9 mouse cellular contexts compared by ENCODE assay signal in the genomic region with DNA sequence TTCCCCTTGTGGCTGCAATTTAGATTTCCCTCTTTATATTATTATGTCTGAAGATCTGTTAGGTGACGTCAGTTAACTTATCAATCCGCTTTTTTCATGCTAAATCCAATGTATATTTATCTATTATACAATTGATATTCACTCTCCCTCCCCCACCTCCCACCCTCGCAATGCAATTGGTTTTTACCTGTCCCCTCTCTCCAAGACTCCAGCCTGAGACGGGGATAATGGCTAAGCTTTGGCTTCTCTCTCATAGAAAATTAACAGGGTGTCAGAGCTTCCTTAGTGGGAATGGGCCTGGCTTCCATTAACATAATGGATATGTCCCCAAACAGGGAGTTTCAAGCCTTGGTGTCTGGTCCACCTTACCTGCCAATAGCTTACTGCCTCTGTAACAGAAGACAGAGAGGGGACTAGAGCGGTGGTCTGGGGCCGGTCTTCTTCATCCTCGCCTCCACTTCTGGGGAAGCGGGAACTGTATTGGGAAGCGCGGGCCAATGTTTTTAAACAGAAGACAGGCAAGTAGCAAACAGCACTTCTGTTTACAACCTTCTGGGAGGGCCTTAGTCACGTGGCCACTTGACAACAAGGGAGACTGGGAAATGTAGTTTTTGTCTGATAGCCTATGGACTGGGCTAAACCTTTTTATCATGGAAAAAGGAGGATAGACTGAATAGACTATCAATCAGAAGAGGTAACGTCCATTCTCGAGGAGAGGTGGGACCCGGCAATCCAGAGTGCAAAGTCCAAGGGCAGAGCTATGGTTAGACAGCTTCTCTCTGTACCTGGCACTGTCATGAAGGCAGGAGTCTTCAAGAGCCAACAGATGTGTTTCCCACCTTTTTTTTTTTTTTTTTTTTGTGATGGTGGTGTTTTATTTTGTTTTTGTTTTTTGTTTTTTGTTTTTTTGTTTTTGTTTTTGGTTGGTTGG.
DNase-seq lines count a peak whose midpoint lies in the region; ATAC-seq and TF ChIP-seq lines count a peak whose summit lies in the region.
"Had no signal": no experiment of that assay in that cellular context is flagged by ENCODE, and none has a peak within 500 bp of the region (broad histone marks: within the 10 kb centered on the region; RNA-seq: fewer than 3 reads in every experiment).

No protein-coding gene starts in this region.

- H3K4me2 ChIP-seq in heart, embryonic 11.5 days: peak overlapping the region; percentile 59
- H3K4me2 ChIP-seq in liver, embryonic 14.5 days (ENCODE audit: low read depth): peak overlapping the region; percentile 52
- H3K4me2 ChIP-seq in neural tube, embryonic 14.5 days (ENCODE audit: low read depth, low read length): peak overlapping the region; percentile 56

- no peak for TF ChIP-seq EP300 in liver, embryonic 14.5 days (IDR thresholded peaks at IDR 0.05; ENCODE audit: low read depth)

- peak overlapping the region; percentile 59 for H3K9ac ChIP-seq in heart, embryonic 11.5 days (ENCODE audit: low read depth, low read length)
- peak overlapping the region; percentile 54 for H3K9ac ChIP-seq in liver, embryonic 14.5 days (replicated peaks)
- peak overlapping the region; percentile 43 for H3K9ac ChIP-seq in neural tube, embryonic 14.5 days (replicated peaks; ENCODE audit: low read depth, low read length)

- peak; percentile 76; the same call in 1 of the 2 replicates for ATAC-seq in heart, embryonic 11.5 days (replicated peaks; ENCODE audit: insufficient number of reproducible peaks, low FRiP score, low TSS enrichment)
- peak; percentile 67; the same call in 1 of the 2 replicates for ATAC-seq in liver, embryonic 14.5 days (ENCODE audit: insufficient read depth)
- peak; percentile 93 for ATAC-seq in neural tube, embryonic 14.5 days (ENCODE audit: low read depth)

- no peak overlapping the region for H3K27ac ChIP-seq in heart, embryonic 11.5 days (ENCODE audit: low read depth, low read length)
- H3K27ac ChIP-seq in liver, embryonic 14.5 days: no peak overlapping the region
- no peak overlapping the region for H3K27ac ChIP-seq in neural tube, embryonic 14.5 days (ENCODE audit: low read depth, low read length)
- H3K27ac ChIP-seq: macrophage had no signal

- no peak for TF ChIP-seq CTCF in liver, embryonic 14.5 days (IDR thresholded peaks at IDR 0.05; ENCODE audit: low read depth)

- DNase-seq in heart, adult 18-20 months: peak; percentile 54 to 68
- no peak for DNase-seq in heart, postnatal 4 days
- DNase-seq in cerebellum, postnatal 36 days: peak; percentile 43 to 46
- DNase-seq in kidney, postnatal 10 days: peak; percentile 62
- DNase-seq in liver, embryonic 14.5 days (ENCODE audit: low read depth in 3 of 3, low spot score in 3 of 3): no peak
- no peak for DNase-seq in urinary bladder, postnatal 4 days (ENCODE audit: low spot score in 2 of 2)

- H3K27me3 ChIP-seq in heart, embryonic 11.5 days (ENCODE audit: control insufficient read depth, insufficient read depth, low read length): no peaks in the 10 kb centered on the region
- H3K27me3 ChIP-seq in liver, embryonic 14.5 days (ENCODE audit: control insufficient read depth, insufficient read depth, low read length): no peaks in the 10 kb centered on the region; the same call in 1 of the 2 replicates
- H3K27me3 ChIP-seq in neural tube, embryonic 14.5 days (ENCODE audit: control insufficient read depth, insufficient read depth, low read length): no peaks in the 10 kb centered on the region

- peak overlapping the region; percentile 40 for H3K4me3 ChIP-seq in heart, embryonic 11.5 days (ENCODE audit: low read depth, low read length)
- H3K4me3 ChIP-seq in liver, embryonic 14.5 days (ENCODE audit: insufficient read depth in 1 of 2, low read depth in 2 of 2, low read length in 2 of 2): peak overlapping the region; percentile 37 to 51
- H3K4me3 ChIP-seq in neural tube, embryonic 14.5 days (ENCODE audit: low read depth, low read length): peak overlapping the region; percentile 35

- no peaks in the 10 kb centered on the region for H3K4me1 ChIP-seq in heart, embryonic 11.5 days (ENCODE audit: control insufficient read depth, insufficient read depth, low read length)
- H3K4me1 ChIP-seq in liver, embryonic 14.5 days (replicated peaks; ENCODE audit: control insufficient read depth in 2 of 2, insufficient read depth in 2 of 2, low read length in 1 of 2): peaks cover 0 to 3% of the 10 kb centered on the region in 2 experiments; a peak in 2 of 4 replicates
- H3K4me1 ChIP-seq in neural tube, embryonic 14.5 days (ENCODE audit: control insufficient read depth, insufficient read depth, low read length): peaks cover 6% of the 10 kb centered on the region

- no peaks in the 10 kb centered on the region for H3K9me3 ChIP-seq in heart, embryonic 11.5 days (replicated peaks; ENCODE audit: control insufficient read depth, low read length)
- no peaks in the 10 kb centered on the region for H3K9me3 ChIP-seq in liver, embryonic 14.5 days (ENCODE audit: control insufficient read depth, low read length)
- no peaks in the 10 kb centered on the region for H3K9me3 ChIP-seq in neural tube, embryonic 14.5 days (ENCODE audit: control insufficient read depth, low read length)

- 23% methylated on average over 14 of the region's 14 CpGs for WGBS in heart, embryonic 11.5 days (ENCODE audit: insufficient replicate concordance)
- WGBS in liver, embryonic 14.5 days (ENCODE audit: insufficient replicate concordance): 32% methylated on average over 14 of the region's 14 CpGs
- 17% methylated on average over 14 of the region's 14 CpGs for WGBS in neural tube, embryonic 14.5 days

- no peaks in the 10 kb centered on the region for H3K36me3 ChIP-seq in heart, embryonic 11.5 days (ENCODE audit: control insufficient read depth, insufficient read depth, low read length)
- H3K36me3 ChIP-seq in liver, embryonic 14.5 days (replicated peaks; ENCODE audit: control insufficient read depth, insufficient read depth, low read depth): no peaks in the 10 kb centered on the region
- no peaks in the 10 kb centered on the region for H3K36me3 ChIP-seq in neural tube, embryonic 14.5 days (ENCODE audit: control insufficient read depth, insufficient read depth, low read length)

Comparison
In these comparisons a context has a peak if more than half of its experiments do, and no peak if none do; other contexts are left out.
1. DNase-seq: peak in heart, adult 18-20 months (2 of 2), cerebellum, postnatal 36 days (2 of 2) and kidney, postnatal 10 days (single experiment); none in heart, postnatal 4 days (single experiment), liver, embryonic 14.5 days (0 of 3) and urinary bladder, postnatal 4 days (0 of 2).
2. Peak in every context shown above with its lines, with median percentiles within 50 percentile points of each other: ATAC-seq, H3K4me2 ChIP-seq, H3K4me3 ChIP-seq and H3K9ac ChIP-seq.